ENCODE assay signal across 10 mouse cellular contexts in the genomic region with DNA sequence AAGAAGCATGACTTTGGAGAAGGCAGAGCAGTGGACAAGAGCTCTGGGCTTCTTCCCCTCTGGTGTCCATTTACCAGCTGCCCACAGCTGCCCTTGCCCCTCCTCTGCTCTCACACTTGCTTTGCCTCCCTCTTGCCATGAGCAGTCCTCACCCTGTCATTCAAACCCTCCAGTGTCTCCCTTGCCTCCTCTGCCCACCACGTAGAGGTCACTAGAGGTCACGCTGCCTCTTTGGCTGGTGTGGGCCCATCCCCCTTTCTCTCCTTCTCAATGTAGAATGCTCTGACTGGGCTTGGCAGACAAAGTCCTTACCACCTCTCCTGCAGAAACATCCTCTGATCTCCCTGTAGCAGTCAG. TPM values are rescaled to one million over a fixed set of nuclear protein-coding genes. Genes with fewer than 3 reads are reported as not detected.
DNase-seq lines count a peak whose midpoint lies in the region; ATAC-seq and TF ChIP-seq lines count a peak whose summit lies in the region.
"Had no signal": no experiment of that assay in that cellular context is flagged by ENCODE, and none has a peak within 500 bp of the region (broad histone marks: within the 10 kb centered on the region; RNA-seq: fewer than 3 reads in every experiment).

No protein-coding gene starts in this region.

- TF ChIP-seq POLR2A in kidney, adult 2 months (IDR thresholded peaks at IDR 0.05; ENCODE audit: low read depth, low read length) = no peak

- peak overlapping the region; percentile 33 for H3K4me2 ChIP-seq in kidney, embryonic 16.5 days (replicated peaks; ENCODE audit: low read depth, low read length)
- H3K4me2 ChIP-seq in hindbrain, embryonic 16.5 days (ENCODE audit: low read length) = peak overlapping the region; percentile 34
- H3K4me2 ChIP-seq in neural tube, embryonic 12.5 days (replicated peaks) = peak overlapping the region; percentile 44

- TF ChIP-seq CTCF in kidney, adult 2 months (conservative IDR thresholded peaks at IDR 0.05; ENCODE audit: insufficient read depth, insufficient read length, low read depth, low read length) = no peak

- DNase-seq in kidney, adult 2 months = no peak
- DNase-seq in embryo, embryonic 9.5 days (ENCODE audit: extremely low spot score) = peak; percentile 59
- no peak for DNase-seq in frontal cortex, postnatal 10 days (ENCODE audit: low spot score in 2 of 2)
- no peak for DNase-seq in frontal cortex, postnatal 25 days (ENCODE audit: low spot score in 2 of 2)

- H3K4me1 ChIP-seq in kidney, embryonic 16.5 days (ENCODE audit: insufficient read depth, low read length) = peaks cover 18% of the 10 kb centered on the region
- no peaks in the 10 kb centered on the region for H3K4me1 ChIP-seq in kidney, adult 2 months (ENCODE audit: control insufficient read depth, insufficient read depth, low read length)
- peaks cover 14% of the 10 kb centered on the region for H3K4me1 ChIP-seq in hindbrain, embryonic 16.5 days (ENCODE audit: control insufficient read depth, insufficient read depth, low read depth, low read length)
- H3K4me1 ChIP-seq in neural tube, embryonic 12.5 days = peaks cover 10% of the 10 kb centered on the region

- H3K4me3 ChIP-seq in kidney, embryonic 16.5 days (ENCODE audit: low read length) = no peak overlapping the region
- no peak overlapping the region for H3K4me3 ChIP-seq in kidney, adult 2 months (ENCODE audit: insufficient read depth, low read depth, low read length)
- no peak overlapping the region for H3K4me3 ChIP-seq in hindbrain, embryonic 16.5 days (ENCODE audit: low read length)
- H3K4me3 ChIP-seq in neural tube, embryonic 12.5 days = no peak overlapping the region
- H3K4me3 ChIP-seq: stomach, embryonic 15.5 days had no signal

- H3K27ac ChIP-seq in kidney, embryonic 16.5 days (ENCODE audit: low read length) = peak overlapping the region; percentile 62
- no peak overlapping the region for H3K27ac ChIP-seq in kidney, adult 2 months (ENCODE audit: insufficient read depth, low read depth, low read length)
- peak overlapping the region; percentile 50; the same call in 1 of the 2 replicates for H3K27ac ChIP-seq in hindbrain, embryonic 16.5 days (ENCODE audit: low read depth, low read length)
- no peak overlapping the region for H3K27ac ChIP-seq in neural tube, embryonic 12.5 days
- H3K27ac ChIP-seq: stomach, embryonic 15.5 days had no signal

- H3K27me3 ChIP-seq in kidney, embryonic 16.5 days (ENCODE audit: insufficient read depth, low read length) = no peaks in the 10 kb centered on the region
- no peaks in the 10 kb centered on the region for H3K27me3 ChIP-seq in kidney, adult 2 months (replicated peaks; ENCODE audit: control insufficient read depth, insufficient read depth, low read length)
- H3K27me3 ChIP-seq in hindbrain, embryonic 16.5 days (replicated peaks; ENCODE audit: control insufficient read depth, insufficient read depth, low read length) = no peaks in the 10 kb centered on the region
- H3K27me3 ChIP-seq in neural tube, embryonic 12.5 days (replicated peaks) = no peaks in the 10 kb centered on the region
- H3K27me3 ChIP-seq: stomach, embryonic 15.5 days had no signal

- no peaks in the 10 kb centered on the region for H3K9me3 ChIP-seq in kidney, embryonic 16.5 days (ENCODE audit: low read length)
- no peaks in the 10 kb centered on the region for H3K9me3 ChIP-seq in hindbrain, embryonic 16.5 days (ENCODE audit: control insufficient read depth, low read length)
- no peaks in the 10 kb centered on the region for H3K9me3 ChIP-seq in neural tube, embryonic 12.5 days
- H3K9me3 ChIP-seq: stomach, embryonic 15.5 days had no signal

- H3K9ac ChIP-seq in kidney, embryonic 16.5 days (replicated peaks; ENCODE audit: low read length) = no peak overlapping the region
- H3K9ac ChIP-seq in hindbrain, embryonic 16.5 days (ENCODE audit: low read depth, low read length) = no peak overlapping the region
- H3K9ac ChIP-seq in neural tube, embryonic 12.5 days = 0 out of 2 replicates have a peak overlapping the region, but pooled peaks have one; percentile 26
- H3K9ac ChIP-seq: stomach, embryonic 15.5 days had no signal

- ATAC-seq in kidney, embryonic 16.5 days (ENCODE audit: low FRiP score, low TSS enrichment) = peak; percentile 78
- ATAC-seq in hindbrain, embryonic 16.5 days = no peak; the same call in 1 of the 2 replicates
- ATAC-seq in neural tube, embryonic 12.5 days (ENCODE audit: low FRiP score, low read depth) = no peak

- WGBS in kidney, embryonic 16.5 days = 9% methylated on average over 2 of the region's 2 CpGs
- WGBS in kidney, adult 2 months = 37% methylated on average over 2 of the region's 2 CpGs
- 7% methylated on average over 2 of the region's 2 CpGs for WGBS in hindbrain, embryonic 16.5 days
- 5% methylated on average over 2 of the region's 2 CpGs for WGBS in neural tube, embryonic 12.5 days

- H3K36me3 ChIP-seq in kidney, embryonic 16.5 days (ENCODE audit: insufficient read depth, low read length) = no peaks in the 10 kb centered on the region
- H3K36me3 ChIP-seq in kidney, adult 2 months (ENCODE audit: control insufficient read depth, insufficient read depth, low read length) = no peaks in the 10 kb centered on the region
- H3K36me3 ChIP-seq in hindbrain, embryonic 16.5 days (ENCODE audit: control insufficient read depth, insufficient read depth, low read length) = no peaks in the 10 kb centered on the region
- no peaks in the 10 kb centered on the region for H3K36me3 ChIP-seq in neural tube, embryonic 12.5 days
- H3K36me3 ChIP-seq: stomach, embryonic 15.5 days had no signal

RNA-seq across cellular contexts. Expression of gene Bpifb5, which starts 0.4 kb away (rescaled TPM):
- 0.73 and 0.81 TPM in 2 replicates for polyA plus RNA-seq in kidney, embryonic 16.5 days (2015; fragmentation: Nextera tagmentation; extraction: Ambion mirVana)
- polyA plus RNA-seq in kidney, adult 2 months (2012; rRNA removed) = 0.10 and 0.16 TPM in 2 replicates
- polyA plus RNA-seq in hindbrain, embryonic 16.5 days (2015; fragmentation: Nextera tagmentation; extraction: Ambion mirVana) = 0.37 and 0.43 TPM in 2 replicates
- not detected in 2 replicates for polyA plus RNA-seq in neural tube, embryonic 12.5 days (2016; fragmentation: Nextera tagmentation; extraction: Ambion mirVana)
- polyA plus RNA-seq: liver, embryonic 16.5 days had no signal

RNA-seq across cellular contexts. Expression of gene Bpifb1, which starts 33.3 kb away (rescaled TPM):
- not detected in 2 replicates for polyA plus RNA-seq in kidney, embryonic 16.5 days (2015; fragmentation: Nextera tagmentation; extraction: Ambion mirVana)
- polyA plus RNA-seq in kidney, adult 2 months (2012; rRNA removed) = not detected in 2 replicates
- polyA plus RNA-seq in hindbrain, embryonic 16.5 days (2015; fragmentation: Nextera tagmentation; extraction: Ambion mirVana) = 0.25 and 0.34 TPM in 2 replicates
- not detected in 2 replicates for polyA plus RNA-seq in neural tube, embryonic 12.5 days (2016; fragmentation: Nextera tagmentation; extraction: Ambion mirVana)

RNA-seq across cellular contexts. Expression of gene Bpifb9a, which starts 33.8 kb away (rescaled TPM):
- not detected in 2 replicates for polyA plus RNA-seq in kidney, embryonic 16.5 days (2015; fragmentation: Nextera tagmentation; extraction: Ambion mirVana)
- not detected in 2 replicates for polyA plus RNA-seq in kidney, adult 2 months (2012; rRNA removed)
- polyA plus RNA-seq in hindbrain, embryonic 16.5 days (2015; fragmentation: Nextera tagmentation; extraction: Ambion mirVana) = not detected in 2 replicates
- not detected in 2 replicates for polyA plus RNA-seq in neural tube, embryonic 12.5 days (2016; fragmentation: Nextera tagmentation; extraction: Ambion mirVana)
- polyA plus RNA-seq: cortical plate, adult 2 months; liver, embryonic 16.5 days; stomach, embryonic 15.5 days had no signal

Comparison
In these comparisons a context has a peak if more than half of its experiments do, and no peak if none do; other contexts are left out.
1. H3K27ac ChIP-seq: peak in kidney, embryonic 16.5 days (single experiment) and hindbrain, embryonic 16.5 days (single experiment); none in kidney, adult 2 months (single experiment) and neural tube, embryonic 12.5 days (single experiment).
2. Peak in every context shown above with its lines, with median percentiles within 50 percentile points of each other: H3K4me2 ChIP-seq.